Mouse (Mus musculus) forebrain, embryonic 15.5 days (tissue): ENCODE measurements at regions not wholly inside any gene's neighbourhood (a gene's known extent, or its start where the extent isn't known, plus 50 kb on each side); places are given as distances from the start of the nearest gene placed in this dataset.
A peak's percentile ranks its signal among the peaks of the same experiment; 100 is the strongest.

Experiments
- ATAC-seq: fragments of 200-750 bp; cut with Nextera tagmentation; replicated peaks from 2 replicates; pipeline ENCODE4 v1.8.0; 2017; ENCODE audit warnings: mild to moderate bottlenecking, moderate TSS enrichment, moderate library complexity
- H3K27ac ChIP-seq: fragments of 300-500 bp; sonication (generic); replicated peaks from 2 replicates; pipeline ENCODE4 v1.5.1; 2015; ENCODE audit warnings: mild to moderate bottlenecking, inconsistent platforms
- H3K27me3 ChIP-seq: fragments of 300-500 bp; sonication (generic); 2 replicates; pipeline ENCODE4 v1.6.1; 2015; ENCODE audit warnings: inconsistent platforms
- H3K36me3 ChIP-seq: fragments of 300-500 bp; sonication (generic); 2 replicates; pipeline ENCODE4 v1.6.1; 2015; ENCODE audit warnings: mild to moderate bottlenecking, inconsistent platforms
- H3K4me1 ChIP-seq: fragments of 300-500 bp; sonication (generic); 2 replicates; pipeline ENCODE4 v1.6.1; 2015; ENCODE audit warnings: inconsistent platforms
- H3K4me2 ChIP-seq: fragments of 300-500 bp; sonication (generic); replicated peaks from 2 replicates; pipeline ENCODE4 v1.6.1; 2015; ENCODE audit warnings: mild to moderate bottlenecking, inconsistent platforms
- H3K4me3 ChIP-seq: fragments of 300-500 bp; sonication (generic); 2 replicates; pipeline ENCODE4 v1.5.1; 2015; ENCODE audit warnings: mild to moderate bottlenecking, inconsistent platforms
- H3K9ac ChIP-seq: fragments of 300-500 bp; sonication (generic); replicated peaks from 2 replicates; pipeline ENCODE4 v1.6.1; 2015; ENCODE audit warnings: mild to moderate bottlenecking, inconsistent platforms
- H3K9me3 ChIP-seq: fragments of 300-500 bp; sonication (generic); 2 replicates; pipeline ENCODE4 v1.6.1; 2016; ENCODE audit warnings: inconsistent platforms
- WGBS: fragments of 180-500 bp; shearing (Covaris S2); methylation state at CpG from one replicate; pipeline ENCODE4 v1.1.7; 2015; ENCODE audit warnings: mixed read lengths; 5-methylcytosine and 5-hydroxymethylcytosine counted together

- Histone ChIP-seq H3K36me3 (no peaks in the 10 kb centered on the region), H3K4me2 (no peak overlapping the region)
Observed at GRCm38 (mm10) chr6:50979764-50980163, 325.5 kb upstream of the Npvf start.

GRCm38 (mm10) chr6:50980311-50980710 is 326.1 kb upstream of the Npvf start:
- ATAC-seq = no peak

More at GRCm38 (mm10) chr6:50979764-50980163, 325.5 kb upstream of the Npvf start:
- Histone ChIP-seq H3K4me1 (peaks cover 18% of the 10 kb centered on the region), H3K9ac (no peak overlapping the region), H3K27me3 (0 out of 2 replicates have a peak, but pooled peaks cover 3% of the 10 kb centered on the region), H3K4me3 (no peak overlapping the region), H3K9me3 (no peaks in the 10 kb centered on the region), H3K27ac (no peak overlapping the region)
- ATAC-seq = no peak
- 84% methylated on average over 1 of the region's 1 CpGs for WGBS

GRCm38 (mm10) chr6:50981702-50982309 is 327.6 kb upstream of the Npvf start:
- Histone ChIP-seq H3K27ac (no peak overlapping the region), H3K27me3 (0 out of 2 replicates have a peak, but pooled peaks cover 3% of the 10 kb centered on the region), H3K36me3 (no peaks in the 10 kb centered on the region), H3K9me3 (no peaks in the 10 kb centered on the region), H3K9ac (no peak overlapping the region), H3K4me1 (peaks cover 28% of the 10 kb centered on the region), H3K4me2 (no peak overlapping the region), H3K4me3 (no peak overlapping the region)
- ATAC-seq = no peak
- 60% methylated on average over 7 of the region's 7 CpGs for WGBS

More at GRCm38 (mm10) chr6:50980311-50980710, 326.1 kb upstream of the Npvf start:
- no peak overlapping the region for H3K4me2 ChIP-seq
- H3K9ac ChIP-seq = no peak overlapping the region
- no peaks in the 10 kb centered on the region for H3K36me3 ChIP-seq
- H3K9me3 ChIP-seq = no peaks in the 10 kb centered on the region
- WGBS = 92% methylated on average over 4 of the region's 4 CpGs
- H3K27me3 ChIP-seq = 0 out of 2 replicates have a peak, but pooled peaks cover 3% of the 10 kb centered on the region
- peaks cover 20% of the 10 kb centered on the region for H3K4me1 ChIP-seq
- no peak overlapping the region for H3K27ac ChIP-seq
- H3K4me3 ChIP-seq = no peak overlapping the region

- 79% methylated on average over 4 of the region's 4 CpGs for WGBS
- ATAC-seq = no peak
- Histone ChIP-seq H3K9me3 (no peaks in the 10 kb centered on the region), H3K36me3 (no peaks in the 10 kb centered on the region), H3K4me2 (no peak overlapping the region), H3K4me3 (no peak overlapping the region), H3K9ac (no peak overlapping the region), H3K27ac (no peak overlapping the region), H3K4me1 (peaks cover 22% of the 10 kb centered on the region), H3K27me3 (0 out of 2 replicates have a peak, but pooled peaks cover 2% of the 10 kb centered on the region)
Observed at GRCm38 (mm10) chr6:50982856-50983255, 328.6 kb upstream of the Npvf start.

GRCm38 (mm10) chr6:50983511-50984099 is 329.4 kb upstream of the Npvf start:
- Histone ChIP-seq H3K9ac (no peak overlapping the region), H3K36me3 (no peaks in the 10 kb centered on the region), H3K4me3 (no peak overlapping the region), H3K4me1 (peaks cover 22% of the 10 kb centered on the region), H3K4me2 (no peak overlapping the region), H3K27ac (no peak overlapping the region), H3K27me3 (no peaks in the 10 kb centered on the region), H3K9me3 (no peaks in the 10 kb centered on the region)
- no peak for ATAC-seq
- 35% methylated on average over 8 of the region's 8 CpGs for WGBS

- Histone ChIP-seq H3K4me1 (peaks cover 22% of the 10 kb centered on the region), H3K27ac (no peak overlapping the region), H3K4me2 (no peak overlapping the region), H3K4me3 (no peak overlapping the region), H3K27me3 (no peaks in the 10 kb centered on the region), H3K9ac (no peak overlapping the region), H3K36me3 (no peaks in the 10 kb centered on the region), H3K9me3 (no peaks in the 10 kb centered on the region)
- whole genome bisulfite sequencing = 39% methylated on average over 11 of the region's 11 CpGs
- ATAC-seq = no peak
Observed at GRCm38 (mm10) chr6:50984157-50984905, 330.1 kb upstream of the Npvf start.

- no peaks in the 10 kb centered on the region for H3K9me3 ChIP-seq
- H3K27me3 ChIP-seq = no peaks in the 10 kb centered on the region
- H3K4me1 ChIP-seq = peaks cover 22% of the 10 kb centered on the region
- no peaks in the 10 kb centered on the region for H3K36me3 ChIP-seq
- H3K9ac ChIP-seq = no peak overlapping the region
- WGBS = 40% methylated on average over 9 of the region's 9 CpGs
- peak; percentile 60 for ATAC-seq
- no peak overlapping the region for H3K27ac ChIP-seq
- H3K4me2 ChIP-seq = no peak overlapping the region
- no peak overlapping the region for H3K4me3 ChIP-seq
Observed at GRCm38 (mm10) chr6:50986270-50986924, 332.2 kb upstream of the Npvf start.

GRCm38 (mm10) chr6:50988561-50988960 is 334.3 kb upstream of the Npvf start:
- Histone ChIP-seq H3K9ac (no peak overlapping the region), H3K4me3 (no peak overlapping the region), H3K27me3 (no peaks in the 10 kb centered on the region), H3K27ac (no peak overlapping the region), H3K9me3 (no peaks in the 10 kb centered on the region), H3K36me3 (no peaks in the 10 kb centered on the region), H3K4me1 (peaks cover 18% of the 10 kb centered on the region), H3K4me2 (no peak overlapping the region)
- 73% methylated on average over 3 of the region's 3 CpGs for WGBS
- ATAC-seq = no peak

- WGBS = 83% methylated on average over 8 of the region's 8 CpGs
- no peaks in the 10 kb centered on the region for H3K36me3 ChIP-seq
- H3K4me2 ChIP-seq = no peak overlapping the region
- H3K9ac ChIP-seq = no peak overlapping the region
- ATAC-seq = no peak
- H3K27ac ChIP-seq = no peak overlapping the region
- H3K4me3 ChIP-seq = no peak overlapping the region
- peaks cover 4% of the 10 kb centered on the region; the same call in 1 of the 2 replicates for H3K4me1 ChIP-seq
- H3K27me3 ChIP-seq = no peaks in the 10 kb centered on the region
- no peaks in the 10 kb centered on the region for H3K9me3 ChIP-seq
Observed at GRCm38 (mm10) chr6:50991528-50992125, 337.4 kb upstream of the Npvf start.

GRCm38 (mm10) chr6:50993952-50994351 is 339.7 kb upstream of the Npvf start:
- Histone ChIP-seq H3K36me3 (no peaks in the 10 kb centered on the region), H3K4me1 (peaks cover 4% of the 10 kb centered on the region; the same call in 1 of the 2 replicates), H3K9me3 (no peaks in the 10 kb centered on the region), H3K27ac (no peak overlapping the region), H3K4me3 (no peak overlapping the region), H3K9ac (no peak overlapping the region), H3K4me2 (no peak overlapping the region), H3K27me3 (no peaks in the 10 kb centered on the region)
- WGBS = 51% methylated on average over 6 of the region's 6 CpGs
- ATAC-seq = no peak

GRCm38 (mm10) chr6:51002713-51003112 is 348.5 kb upstream of the Npvf start:
- no peaks in the 10 kb centered on the region for H3K36me3 ChIP-seq
- WGBS = 36% methylated on average over 7 of the region's 7 CpGs
- H3K27ac ChIP-seq = peak overlapping the region; percentile 2; the same call in 1 of the 2 replicates
- H3K4me1 ChIP-seq = peaks cover 20% of the 10 kb centered on the region
- no peak overlapping the region for H3K4me2 ChIP-seq
- no peaks in the 10 kb centered on the region for H3K9me3 ChIP-seq
- H3K9ac ChIP-seq = no peak overlapping the region
- H3K4me3 ChIP-seq = no peak overlapping the region
- no peaks in the 10 kb centered on the region for H3K27me3 ChIP-seq
- 0 out of 2 replicates have a peak, but pooled peaks have one; percentile 35 for ATAC-seq
